Mouse (Mus musculus): ENCODE results near the gene Olfr610. TPM values are rescaled to one million over a fixed set of nuclear protein-coding genes. Genes with fewer than 3 reads are reported as not detected.
"Not testable (repeated sequence)": the region's sequence is repeated elsewhere in the genome, so short reads cannot be mapped to it uniquely, and the experiment has no call there.

Gene Olfr610
- not detected in 2 replicates for polyA plus RNA-seq (2016; fragmentation: Nextera tagmentation; extraction: Ambion mirVana)

- Histone ChIP-seq H3K27ac (replicated peaks) (no peak within 1 kb of the TSS), H3K27me3 (ENCODE audit: low read depth, poor library complexity, severe bottlenecking) (no peaks in the 10 kb centered on the region), H3K4me1 (no peaks in the 10 kb centered on the region), H3K36me3 (no peaks in the 10 kb centered on the region), H3K9me3 (replicated peaks) (no peaks in the 10 kb centered on the region), H3K4me3 (no peak within 1 kb of the TSS)
- no peak for DNase-seq (ENCODE audit: low spot score)
- WGBS: 84% methylated on average over 2 of the region's 2 CpGs
Observed at GRCm38 (mm10) chr7:103512022-103512421, at the start of gene Olfr610. Olfr610 (minus strand) TSS chr7:103512122.

- no peaks in the 10 kb centered on the region for H3K4me1 ChIP-seq
- no peaks in the 10 kb centered on the region for H3K36me3 ChIP-seq
- H3K27me3 ChIP-seq (ENCODE audit: low read depth, poor library complexity, severe bottlenecking): no peaks in the 10 kb centered on the region
- no peaks in the 10 kb centered on the region for H3K9me3 ChIP-seq (replicated peaks)
- DNase-seq (ENCODE audit: low spot score): no peak
- H3K27ac ChIP-seq (replicated peaks): no peak within 1 kb of the TSS
- no peak within 1 kb of the TSS for H3K4me3 ChIP-seq
- 93% methylated on average over 2 of the region's 2 CpGs for WGBS
Observed at GRCm38 (mm10) chr7:103555779-103556178, 43.9 kb upstream of the Olfr610 start, which contains the start of gene Olfr615. Olfr615 (plus strand) TSS chr7:103556079.

- Histone ChIP-seq H3K4me1 (no peaks in the 10 kb centered on the region), H3K9me3 (replicated peaks) (no peaks in the 10 kb centered on the region), H3K4me3 (no peak within 1 kb of the TSS), H3K36me3 (no peaks in the 10 kb centered on the region), H3K27me3 (ENCODE audit: low read depth, poor library complexity, severe bottlenecking) (no peaks in the 10 kb centered on the region), H3K27ac (replicated peaks) (no peak within 1 kb of the TSS)
- 83% methylated on average over 2 of the region's 2 CpGs for WGBS
- DNase-seq (ENCODE audit: low spot score): no peak
Observed at GRCm38 (mm10) chr7:103547774-103548173, 35.9 kb upstream of the Olfr610 start, which contains the start of gene Olfr613. Olfr613 (plus strand) TSS chr7:103548074.

- H3K36me3 ChIP-seq; DNase-seq (ENCODE audit: low spot score); H3K27ac ChIP-seq (replicated peaks); H3K27me3 ChIP-seq (ENCODE audit: low read depth, poor library complexity, severe bottlenecking); H3K9me3 ChIP-seq (replicated peaks); H3K4me1 ChIP-seq; H3K4me3 ChIP-seq: not testable (repeated sequence)
- 87% methylated on average over 2 of the region's 2 CpGs for WGBS
Observed at GRCm38 (mm10) chr7:103542617-103543016, 30.7 kb upstream of the Olfr610 start, which contains the start of gene Olfr612. Olfr612 (minus strand) TSS chr7:103542717.

- DNase-seq (ENCODE audit: low spot score); H3K4me1 ChIP-seq; H3K9me3 ChIP-seq (replicated peaks); H3K4me3 ChIP-seq; H3K27ac ChIP-seq (replicated peaks); H3K36me3 ChIP-seq; H3K27me3 ChIP-seq (ENCODE audit: low read depth, poor library complexity, severe bottlenecking): not testable (repeated sequence)
- 79% methylated on average over 1 of the region's 1 CpGs for WGBS
Observed at GRCm38 (mm10) chr7:103520746-103521145, 8.8 kb upstream of the Olfr610 start, which contains the start of gene Olfr611. Olfr611 (minus strand) TSS chr7:103520846.

GRCm38 (mm10) chr7:103497962-103498361, 14.0 kb downstream of the Olfr610 start, which contains the start of gene Olfr609:
Olfr609 (minus strand) TSS chr7:103498062.
- H3K36me3 ChIP-seq: no peaks in the 10 kb centered on the region
- H3K27me3 ChIP-seq (ENCODE audit: low read depth, poor library complexity, severe bottlenecking): no peaks in the 10 kb centered on the region
- no peaks in the 10 kb centered on the region for H3K4me1 ChIP-seq
- WGBS: 84% methylated on average over 1 of the region's 1 CpGs
- no peak within 1 kb of the TSS for H3K27ac ChIP-seq (replicated peaks)
- no peak within 1 kb of the TSS for H3K4me3 ChIP-seq
- H3K9me3 ChIP-seq (replicated peaks): no peaks in the 10 kb centered on the region
- DNase-seq (ENCODE audit: low spot score): no peak

GRCm38 (mm10) chr7:103477106-103477505, 34.8 kb downstream of the Olfr610 start:
- H3K27me3 ChIP-seq (ENCODE audit: low read depth, poor library complexity, severe bottlenecking); H3K9me3 ChIP-seq (replicated peaks); DNase-seq (ENCODE audit: low spot score); H3K36me3 ChIP-seq; H3K4me3 ChIP-seq; H3K4me1 ChIP-seq; H3K27ac ChIP-seq (replicated peaks): not testable (repeated sequence)
- WGBS: 89% methylated on average over 9 of the region's 9 CpGs

- Histone ChIP-seq H3K4me3 (no peak within 1 kb of the TSS), H3K9me3 (replicated peaks) (no peaks in the 10 kb centered on the region), H3K27me3 (ENCODE audit: low read depth, poor library complexity, severe bottlenecking) (no peaks in the 10 kb centered on the region), H3K36me3 (no peaks in the 10 kb centered on the region), H3K4me1 (no peaks in the 10 kb centered on the region), H3K27ac (replicated peaks) (no peak within 1 kb of the TSS)
- DNase-seq (ENCODE audit: low spot score): no peak
Observed at GRCm38 (mm10) chr7:103469577-103469976, 42.3 kb downstream of the Olfr610 start, which contains the start of gene Olfr608. Olfr608 (plus strand) TSS chr7:103469877.

- Histone ChIP-seq H3K4me1 (no peaks in the 10 kb centered on the region), H3K9me3 (replicated peaks) (no peaks in the 10 kb centered on the region), H3K4me3 (no peak overlapping the region), H3K27ac (replicated peaks) (no peak overlapping the region), H3K27me3 (ENCODE audit: low read depth, poor library complexity, severe bottlenecking) (no peaks in the 10 kb centered on the region), H3K36me3 (no peaks in the 10 kb centered on the region)
- no peak for DNase-seq (ENCODE audit: low spot score)
- 89% methylated on average over 5 of the region's 5 CpGs for WGBS
Observed at GRCm38 (mm10) chr7:103460590-103460989, 51.3 kb downstream of the Olfr610 start.

Other genes with a start within 250 kb of the Olfr610 start
- gene Olfr596, start 206.5 kb downstream of the Olfr610 start, polyA plus RNA-seq (2016; fragmentation: Nextera tagmentation; extraction: Ambion mirVana): not detected in 2 replicates
- gene Olfr597, start 195.8 kb downstream of the Olfr610 start, polyA plus RNA-seq (2016; fragmentation: Nextera tagmentation; extraction: Ambion mirVana): not detected in 2 replicates
- not detected in 2 replicates for gene Olfr598, start 188.6 kb downstream of the Olfr610 start, polyA plus RNA-seq (2016; fragmentation: Nextera tagmentation; extraction: Ambion mirVana)
- gene Olfr599, start 176.2 kb downstream of the Olfr610 start, polyA plus RNA-seq (2016; fragmentation: Nextera tagmentation; extraction: Ambion mirVana): not detected in 2 replicates
- gene Olfr600, start 162.5 kb downstream of the Olfr610 start, polyA plus RNA-seq (2016; fragmentation: Nextera tagmentation; extraction: Ambion mirVana): not detected in 2 replicates
- gene Olfr601, start 149.5 kb downstream of the Olfr610 start, polyA plus RNA-seq (2016; fragmentation: Nextera tagmentation; extraction: Ambion mirVana): not detected in 2 replicates
- not detected in 2 replicates for gene Olfr603, start 125.9 kb downstream of the Olfr610 start, polyA plus RNA-seq (2016; fragmentation: Nextera tagmentation; extraction: Ambion mirVana)
- not detected in 2 replicates for gene Usp17lc, start 97.0 kb downstream of the Olfr610 start, polyA plus RNA-seq (2016; fragmentation: Nextera tagmentation; extraction: Ambion mirVana)
- not detected in 2 replicates for gene Olfr605, start 66.7 kb downstream of the Olfr610 start, polyA plus RNA-seq (2016; fragmentation: Nextera tagmentation; extraction: Ambion mirVana)
- gene Olfr606, start 63.1 kb downstream of the Olfr610 start, polyA plus RNA-seq (2016; fragmentation: Nextera tagmentation; extraction: Ambion mirVana): not detected in 2 replicates
- gene Olfr607, start 48.0 kb downstream of the Olfr610 start, polyA plus RNA-seq (2016; fragmentation: Nextera tagmentation; extraction: Ambion mirVana): not detected in 2 replicates
- gene Olfr608, start 42.2 kb downstream of the Olfr610 start, polyA plus RNA-seq (2016; fragmentation: Nextera tagmentation; extraction: Ambion mirVana): not detected in 2 replicates
- not detected in 2 replicates for gene Olfr609, start 14.1 kb downstream of the Olfr610 start, polyA plus RNA-seq (2016; fragmentation: Nextera tagmentation; extraction: Ambion mirVana)
- not detected in 2 replicates for gene Olfr611, start 8.7 kb upstream of the Olfr610 start, polyA plus RNA-seq (2016; fragmentation: Nextera tagmentation; extraction: Ambion mirVana)
- not detected in 2 replicates for gene Olfr612, start 30.6 kb upstream of the Olfr610 start, polyA plus RNA-seq (2016; fragmentation: Nextera tagmentation; extraction: Ambion mirVana)
- gene Olfr613, start 36.0 kb upstream of the Olfr610 start, polyA plus RNA-seq (2016; fragmentation: Nextera tagmentation; extraction: Ambion mirVana): not detected in 2 replicates
- gene Olfr615, start 44.0 kb upstream of the Olfr610 start, polyA plus RNA-seq (2016; fragmentation: Nextera tagmentation; extraction: Ambion mirVana): not detected in 2 replicates
- not detected in 2 replicates for gene Olfr616, start 57.0 kb upstream of the Olfr610 start, polyA plus RNA-seq (2016; fragmentation: Nextera tagmentation; extraction: Ambion mirVana)
- not detected in 2 replicates for gene Olfr617, start 60.9 kb upstream of the Olfr610 start, polyA plus RNA-seq (2016; fragmentation: Nextera tagmentation; extraction: Ambion mirVana)
- not detected in 2 replicates for gene Olfr618, start 78.0 kb upstream of the Olfr610 start, polyA plus RNA-seq (2016; fragmentation: Nextera tagmentation; extraction: Ambion mirVana)
- not detected in 2 replicates for gene Olfr619, start 88.5 kb upstream of the Olfr610 start, polyA plus RNA-seq (2016; fragmentation: Nextera tagmentation; extraction: Ambion mirVana)
- gene Olfr620, start 100.4 kb upstream of the Olfr610 start, polyA plus RNA-seq (2016; fragmentation: Nextera tagmentation; extraction: Ambion mirVana): not detected in 2 replicates
- not detected in 2 replicates for gene Olfr622, start 130.6 kb upstream of the Olfr610 start, polyA plus RNA-seq (2016; fragmentation: Nextera tagmentation; extraction: Ambion mirVana)
- gene Olfr623, start 151.6 kb upstream of the Olfr610 start, polyA plus RNA-seq (2016; fragmentation: Nextera tagmentation; extraction: Ambion mirVana): not detected in 2 replicates
- gene Olfr624, start 159.1 kb upstream of the Olfr610 start, polyA plus RNA-seq (2016; fragmentation: Nextera tagmentation; extraction: Ambion mirVana): 0.02 TPM in 2 replicates
- not detected in 2 replicates for gene Olfr625-ps1, start 170.6 kb upstream of the Olfr610 start, polyA plus RNA-seq (2016; fragmentation: Nextera tagmentation; extraction: Ambion mirVana)
- not detected in 2 replicates for gene Olfr243, start 202.5 kb upstream of the Olfr610 start, polyA plus RNA-seq (2016; fragmentation: Nextera tagmentation; extraction: Ambion mirVana)
- not detected in 2 replicates for gene Olfr628, start 218.3 kb upstream of the Olfr610 start, polyA plus RNA-seq (2016; fragmentation: Nextera tagmentation; extraction: Ambion mirVana)
- gene Olfr629, start 232.8 kb upstream of the Olfr610 start, polyA plus RNA-seq (2016; fragmentation: Nextera tagmentation; extraction: Ambion mirVana): not detected in 2 replicates
- gene Olfr630, start 245.2 kb upstream of the Olfr610 start, polyA plus RNA-seq (2016; fragmentation: Nextera tagmentation; extraction: Ambion mirVana): not detected in 2 replicates

All from midbrain, embryonic 10.5 days (tissue).